Mouse (Mus musculus) WW6 (cell line): ENCODE data around the gene Smc1a.
"Not testable (repeated sequence)": the region's sequence is repeated elsewhere in the genome, so short reads cannot be mapped to it uniquely, and the experiment has no call there.

Experiments
- DNase-seq: peaks from one replicate; pipeline ENCODE4 v3.0.0-alpha.2; 2013; ENCODE audit warnings: low read depth, low spot score

Gene Smc1a

GRCm38 (mm10) chrX:152016151-152017145 is at the start of gene Smc1a, which contains the start of gene Ribc1:
Smc1a (plus strand) TSS chrX:152016428.
Ribc1 (minus strand) TSS chrX:152016295.
- DNase-seq: peak; percentile 75

GRCm38 (mm10) chrX:151999006-151999710 is 17.1 kb upstream of the Smc1a start:
- DNase-seq: no peak

DNA sequence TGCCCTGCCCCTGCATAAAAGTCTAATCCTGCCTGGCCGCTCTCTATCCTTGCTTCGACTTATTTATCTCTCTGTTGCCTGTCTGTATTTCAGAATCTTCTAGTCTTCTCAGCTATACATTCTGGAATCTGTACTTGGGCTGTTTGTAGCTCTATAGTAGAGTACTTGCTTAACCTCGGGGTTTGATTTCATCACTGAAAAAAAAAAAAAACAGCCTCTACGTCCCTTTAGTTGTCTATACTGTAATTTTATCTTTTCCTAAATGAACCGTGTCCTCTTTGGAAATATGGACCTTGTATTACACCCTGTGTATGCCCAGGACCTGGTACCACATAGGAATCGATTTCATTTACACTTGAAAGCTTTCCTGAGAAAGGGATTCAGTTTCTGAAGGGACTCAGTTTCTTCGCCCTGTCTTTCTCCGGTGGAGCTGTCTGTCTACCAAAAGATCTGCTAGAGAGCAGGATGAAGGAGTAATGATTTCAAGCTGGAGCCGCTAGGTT is 15.0 kb upstream of the Smc1a start:
- DNase-seq: no peak

- peak; percentile 42 for DNase-seq
These were observed 14.2 kb upstream of the Smc1a start, which contains the start of gene Hsd17b10 for GRCm38 (mm10) chrX:152001737-152002710. Hsd17b10 (plus strand) TSS chrX:152001845.

DNA sequence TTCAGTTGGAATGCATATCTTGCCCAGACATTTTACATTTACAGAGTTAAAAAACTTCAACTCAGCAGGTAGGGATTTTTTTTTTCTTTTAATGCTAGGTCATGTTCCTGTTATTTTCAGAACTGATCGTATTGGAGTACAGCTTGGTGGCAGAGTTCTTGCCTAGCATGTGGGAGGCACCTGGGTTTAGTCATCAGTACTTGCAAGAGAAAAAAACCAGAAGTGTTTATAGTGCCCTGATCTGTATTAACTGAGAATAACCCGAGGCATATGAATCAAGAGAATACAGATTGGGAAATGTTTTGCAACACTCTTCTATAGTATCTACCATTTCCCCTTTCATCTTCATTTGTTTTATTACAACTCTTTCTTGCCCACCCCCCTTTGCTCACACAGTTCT is 13.4 kb upstream of the Smc1a start:
- no peak for DNase-seq

- no peak for DNase-seq
These were observed 8.4 kb upstream of the Smc1a start for GRCm38 (mm10) chrX:152007863-152008262.

DNA sequence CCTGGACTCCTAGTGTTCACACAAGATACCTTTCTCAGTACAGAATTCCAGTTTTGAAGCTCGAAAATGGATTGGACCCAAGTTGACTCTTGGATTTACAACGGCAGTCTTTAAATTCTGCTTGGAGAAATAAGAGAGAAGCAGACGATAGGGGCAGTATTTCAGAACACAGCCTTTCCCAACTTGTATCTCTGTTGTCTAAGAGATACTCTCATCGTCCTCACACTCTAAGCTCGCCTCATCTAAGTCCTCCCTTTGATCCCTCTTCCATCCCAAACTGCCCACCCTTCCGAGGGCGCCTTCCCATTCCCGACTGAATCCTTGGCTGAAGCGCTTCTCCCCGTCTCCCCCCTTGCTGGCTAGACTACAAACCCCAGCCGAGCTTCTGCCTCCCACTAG is 477 bp upstream of the Smc1a start:
- DNase-seq: no peak

DNA sequence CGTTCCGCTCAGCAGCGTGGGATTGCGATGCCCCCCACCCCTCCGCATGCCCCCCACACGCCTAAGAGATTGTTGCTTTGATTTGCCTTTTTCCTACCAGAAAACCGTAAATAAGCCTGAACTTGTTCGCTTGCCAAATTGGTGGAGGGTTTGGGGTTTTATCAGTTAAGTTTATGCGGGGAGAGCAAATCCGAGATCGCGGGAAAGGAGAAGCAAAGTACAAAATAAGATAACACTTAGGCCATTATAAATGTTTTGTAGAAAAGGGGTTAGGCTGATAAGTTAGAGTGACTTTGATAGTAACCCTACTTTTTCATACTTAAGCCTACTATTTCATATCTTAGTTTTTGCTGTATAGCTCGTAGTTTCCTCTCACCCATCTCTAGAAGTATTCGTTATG is 958 bp downstream of the Smc1a start:
- no peak for DNase-seq

DNA sequence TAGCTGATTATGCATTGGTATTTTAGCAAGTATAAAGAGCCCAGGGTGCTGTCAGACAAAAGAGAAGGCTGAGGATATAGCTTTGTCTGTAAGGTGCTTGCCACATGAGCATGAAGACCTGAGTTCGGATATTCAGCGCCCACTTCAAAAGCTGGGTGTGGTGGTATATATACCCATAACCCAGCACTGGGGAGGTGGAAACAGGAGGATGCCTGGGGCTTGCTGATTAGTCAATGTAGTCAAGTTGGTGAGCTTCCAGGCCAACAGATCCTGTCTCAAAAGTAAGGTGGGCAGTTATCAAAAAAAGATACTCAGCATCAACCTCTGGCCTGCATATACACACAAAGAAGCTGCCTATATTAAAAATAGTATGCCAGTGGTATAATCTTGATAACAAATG is 3.1 kb downstream of the Smc1a start:
- DNase-seq: no peak

- DNase-seq: no peak
These were observed 23.6 kb downstream of the Smc1a start for GRCm38 (mm10) chrX:152039865-152040264.

DNA sequence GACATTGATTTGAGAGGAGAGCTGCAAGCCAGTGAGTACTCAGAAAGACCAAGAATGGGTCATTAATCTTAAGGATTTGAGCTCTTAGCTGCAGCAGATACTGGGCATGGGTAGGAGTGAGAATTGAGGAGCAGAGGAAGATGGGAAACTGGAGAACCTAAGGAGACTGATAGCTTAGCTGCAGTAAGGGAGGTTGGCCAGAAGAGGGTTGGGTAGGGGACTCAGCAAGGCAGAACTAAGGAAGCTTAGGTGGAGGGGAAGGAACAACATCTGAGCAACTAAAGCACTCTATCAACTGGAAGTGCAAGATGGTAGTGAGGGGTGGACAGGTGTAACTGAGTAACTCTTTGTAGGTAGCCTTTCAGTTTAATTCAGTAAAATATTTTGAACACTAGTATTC is 31.0 kb downstream of the Smc1a start:
- DNase-seq: no peak

DNA sequence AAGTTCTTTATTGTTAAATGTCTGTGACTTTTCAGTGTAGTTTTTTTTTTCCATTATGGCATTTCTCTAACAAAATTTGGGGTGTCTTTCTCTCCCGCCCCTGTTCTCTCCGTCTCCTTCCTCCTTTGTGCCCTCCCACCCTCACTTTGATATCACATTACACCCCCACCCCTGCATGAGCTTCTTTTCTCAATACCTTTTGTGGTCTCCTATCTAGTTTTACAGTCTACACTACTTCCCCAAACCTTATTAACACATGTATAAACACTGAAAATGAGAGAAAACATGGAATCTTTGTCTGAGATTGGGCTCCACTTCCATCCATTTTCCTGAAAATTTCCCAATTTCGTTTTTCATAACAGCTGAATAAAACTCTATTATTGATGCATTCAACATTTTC is 36.3 kb downstream of the Smc1a start:
- DNase-seq: no peak

DNA sequence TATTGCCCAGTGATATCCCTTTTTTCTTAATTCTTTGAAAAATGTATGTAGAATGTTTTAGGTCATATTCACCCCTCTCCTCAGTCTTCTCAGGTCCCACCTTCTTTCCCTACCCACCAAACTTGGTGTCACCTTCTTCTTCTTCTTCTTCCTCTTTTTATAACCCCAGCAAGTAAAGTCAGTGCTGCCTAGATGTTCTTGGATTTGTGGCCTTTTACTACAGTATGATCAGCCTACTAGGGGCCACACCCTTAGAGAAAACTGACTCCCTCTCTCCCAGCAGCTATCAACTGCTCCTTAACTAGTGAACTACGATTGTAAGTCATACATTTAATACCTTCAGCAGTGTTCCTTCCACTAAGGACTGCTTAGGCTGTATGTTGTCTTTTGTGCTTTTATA is 37.9 kb downstream of the Smc1a start:
- no peak for DNase-seq

- no peak for DNase-seq
These were observed 49.4 kb downstream of the Smc1a start for GRCm38 (mm10) chrX:152065674-152066073.

- DNase-seq: no peak
These were observed 51.6 kb downstream of the Smc1a start for GRCm38 (mm10) chrX:152067789-152068188.

DNA sequence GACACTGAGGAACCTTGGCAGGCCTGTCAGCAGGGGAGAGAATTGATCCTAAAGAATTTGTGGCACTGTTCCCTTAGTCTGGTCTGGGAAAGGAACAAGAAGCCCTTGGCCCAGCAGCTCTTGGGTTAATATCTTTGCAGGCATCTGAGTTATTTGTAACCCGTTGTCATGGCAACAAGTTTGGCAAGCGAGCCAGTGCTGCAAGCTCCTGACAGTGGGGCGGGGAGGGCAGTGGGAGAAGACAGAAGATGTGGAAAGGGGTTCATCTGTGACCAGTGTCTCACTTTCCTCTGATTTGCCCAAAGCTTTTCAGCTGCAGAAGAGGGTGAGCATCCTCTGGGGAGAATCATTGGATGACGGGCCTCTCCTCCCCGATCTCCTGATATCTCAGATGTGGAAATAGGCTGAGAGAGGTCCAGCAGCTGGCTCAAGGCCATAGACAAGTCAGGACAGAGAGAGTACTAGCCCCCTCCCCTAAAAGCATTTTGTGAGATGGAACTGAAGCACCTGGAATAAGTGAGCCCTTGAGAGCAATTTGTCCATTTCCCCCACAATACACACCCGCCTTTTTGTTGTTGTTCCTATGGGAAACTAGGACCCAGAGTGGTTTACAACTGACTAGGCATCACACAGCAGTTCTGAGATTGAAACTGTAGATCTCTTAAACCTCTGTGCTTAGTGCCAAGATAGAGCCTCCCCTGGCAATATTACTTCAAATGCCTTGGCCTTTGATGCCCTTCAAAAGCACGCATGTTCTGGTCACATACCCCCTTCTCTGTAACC is 73.8 kb downstream of the Smc1a start:
- not testable (repeated sequence) for DNase-seq

DNA sequence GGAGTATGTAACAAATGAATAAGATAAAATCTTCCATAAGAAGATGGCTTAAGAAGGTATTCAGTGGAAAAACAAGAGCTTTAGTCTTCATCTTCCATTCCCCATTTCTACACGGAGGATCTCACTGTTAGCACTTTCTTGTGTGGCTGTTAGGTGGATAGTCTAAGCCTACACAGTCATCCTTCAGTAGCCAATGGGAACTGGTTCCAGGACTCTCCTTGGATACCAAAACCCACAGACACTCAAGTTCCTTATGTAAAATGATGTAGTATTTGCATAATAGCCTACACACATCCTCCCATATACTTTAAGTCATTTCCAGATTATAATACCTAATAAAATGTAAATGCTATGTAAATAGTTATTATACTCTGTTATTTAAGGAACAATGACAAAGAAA is 81.3 kb downstream of the Smc1a start:
- DNase-seq: no peak
